Mouse (Mus musculus) urinary bladder, adult 18-20 months (tissue): ENCODE results near the gene Catsper1.

Source experiments
- DNase-seq, 2 experiments: peaks; one replicate each; pipeline ENCODE4 v3.0.0; 2022; ENCODE audit warnings: low spot score in 2 of 2, mixed read lengths in 2 of 2

The Catsper1 gene

GRCm38 (mm10) chr19:5353609-5354008 is 18.1 kb downstream of the Catsper1 start:
- DNase-seq = no peak

- no peak for DNase-seq
Observed at GRCm38 (mm10) chr19:5356080-5356479, 20.5 kb downstream of the Catsper1 start.

- DNase-seq = no peak
Observed at GRCm38 (mm10) chr19:5362186-5362585, 26.6 kb downstream of the Catsper1 start.

- no peak for DNase-seq
Observed at GRCm38 (mm10) chr19:5364124-5364523, 28.6 kb downstream of the Catsper1 start.

- DNase-seq = no peak
Observed at GRCm38 (mm10) chr19:5365751-5366150, 30.2 kb downstream of the Catsper1 start.

- DNase-seq = peak; percentile 88 to 96
Observed at GRCm38 (mm10) chr19:5366175-5367052, 30.9 kb downstream of the Catsper1 start, which contains the start of gene Eif1ad. Gene Eif1ad, plus strand, starts transcription at chr19:5366741.

- no peak for DNase-seq
Observed at GRCm38 (mm10) chr19:5367053-5367359, 31.5 kb downstream of the Catsper1 start, which contains the start of gene Banf1. Gene Banf1, minus strand, starts transcription at chr19:5367168.

GRCm38 (mm10) chr19:5367455-5367854 is 31.9 kb downstream of the Catsper1 start:
- DNase-seq = no peak

- no peak for DNase-seq
Observed at GRCm38 (mm10) chr19:5370932-5371331, 35.4 kb downstream of the Catsper1 start.

- no peak for DNase-seq
Observed at GRCm38 (mm10) chr19:5372724-5373123, 37.2 kb downstream of the Catsper1 start.

- no peak for DNase-seq
Observed at GRCm38 (mm10) chr19:5374177-5374576, 38.6 kb downstream of the Catsper1 start.

- DNase-seq = no peak
Observed at GRCm38 (mm10) chr19:5374748-5375147, 39.2 kb downstream of the Catsper1 start.

- no peak for DNase-seq
Observed at GRCm38 (mm10) chr19:5377446-5377845, 41.9 kb downstream of the Catsper1 start.

- no peak for DNase-seq
Observed at GRCm38 (mm10) chr19:5383326-5383725, 47.8 kb downstream of the Catsper1 start.

GRCm38 (mm10) chr19:5384715-5385114 is 49.2 kb downstream of the Catsper1 start:
- DNase-seq = no peak

- DNase-seq = no peak
Observed at GRCm38 (mm10) chr19:5388011-5388441, 52.5 kb downstream of the Catsper1 start.

GRCm38 (mm10) chr19:5388588-5389242 is 53.2 kb downstream of the Catsper1 start, which contains the start of gene Sart1:
Gene Sart1, minus strand, starts transcription at chr19:5388703.
- peak; percentile 82 to 95 for DNase-seq

GRCm38 (mm10) chr19:5389647-5390046 is 54.1 kb downstream of the Catsper1 start:
- peak; percentile 27 to 43 for DNase-seq

- no peak for DNase-seq
Observed at GRCm38 (mm10) chr19:5390416-5390815, 54.9 kb downstream of the Catsper1 start.

GRCm38 (mm10) chr19:5392892-5393291 is 57.4 kb downstream of the Catsper1 start:
- peak; percentile 42 to 54 for DNase-seq
